24 mouse cellular contexts compared by ENCODE assay signal in genomic region chr14:99336598-99336997, GRCm38 (mm10). TPM values are rescaled to one million over a fixed set of nuclear protein-coding genes. Genes with fewer than 3 reads are reported as not detected.
DNase-seq lines count a peak whose midpoint lies in the region; ATAC-seq and TF ChIP-seq lines count a peak whose summit lies in the region.
"Had no signal": no experiment of that assay in that cellular context is flagged by ENCODE, and none has a peak within 500 bp of the region (broad histone marks: within the 10 kb centered on the region; RNA-seq: fewer than 3 reads in every experiment).

No protein-coding gene starts in this region.

- no peak for TF ChIP-seq EP300 in ES-Bruce4 (IDR thresholded peaks at IDR 0.05; ENCODE audit: insufficient read depth, low read depth, low read length)
- peak; percentile 40 for TF ChIP-seq EP300 in stomach, postnatal 0 days (optimal IDR thresholded peaks at IDR 0.05)

- no peak overlapping the region for H3K9ac ChIP-seq in ES-Bruce4 (ENCODE audit: low read depth, poor library complexity, severe bottlenecking)
- H3K9ac ChIP-seq in ES-E14 (ENCODE audit: insufficient read depth, low read depth, low read length, poor library complexity, severe bottlenecking) = no peak overlapping the region
- no peak overlapping the region for H3K9ac ChIP-seq in stomach, embryonic 15.5 days
- no peak overlapping the region for H3K9ac ChIP-seq in stomach, postnatal 0 days (ENCODE audit: low read length)
- H3K9ac ChIP-seq in heart, embryonic 11.5 days (ENCODE audit: low read depth, low read length) = no peak overlapping the region
- H3K9ac ChIP-seq: embryonic facial prominence, embryonic 13.5 days; embryonic facial prominence, embryonic 15.5 days; forebrain, embryonic 12.5 days had no signal

- H3K4me1 ChIP-seq in ES-Bruce4 (ENCODE audit: control insufficient read depth, insufficient read depth, low read length) (peaks cover 12% of the 10 kb centered on the region), ES-E14 (ENCODE audit: control insufficient read depth in 2 of 2, insufficient read depth in 2 of 2, low read length in 2 of 2, poor library complexity in 1 of 2) (peaks cover 15 to 16% of the 10 kb centered on the region in 2 experiments)
- H3K4me1 ChIP-seq in stomach, embryonic 15.5 days = no peaks in the 10 kb centered on the region; the same call in 1 of the 2 replicates
- H3K4me1 ChIP-seq in stomach, postnatal 0 days (replicated peaks; ENCODE audit: control insufficient read depth, insufficient read depth) = no peaks in the 10 kb centered on the region
- H3K4me1 ChIP-seq in heart, embryonic 11.5 days (ENCODE audit: control insufficient read depth, insufficient read depth, low read length) = no peaks in the 10 kb centered on the region
- H3K4me1 ChIP-seq: embryonic facial prominence, embryonic 13.5 days; embryonic facial prominence, embryonic 15.5 days had no signal

- H3K36me3 ChIP-seq in ES-Bruce4 (ENCODE audit: control insufficient read depth, insufficient read depth, low read length, poor library complexity, severe bottlenecking) = no peaks in the 10 kb centered on the region
- no peaks in the 10 kb centered on the region; the same call in 1 of the 2 replicates for H3K36me3 ChIP-seq in ES-E14 (ENCODE audit: control insufficient read depth, insufficient read depth, low read length, poor library complexity, severe bottlenecking)
- H3K36me3 ChIP-seq in stomach, embryonic 15.5 days = no peaks in the 10 kb centered on the region
- H3K36me3 ChIP-seq in stomach, postnatal 0 days (ENCODE audit: control insufficient read depth, insufficient read depth, low read length) = no peaks in the 10 kb centered on the region
- H3K36me3 ChIP-seq in heart, embryonic 11.5 days (ENCODE audit: control insufficient read depth, insufficient read depth, low read length) = no peaks in the 10 kb centered on the region
- H3K36me3 ChIP-seq: embryonic facial prominence, embryonic 13.5 days; embryonic facial prominence, embryonic 15.5 days; forebrain, embryonic 10.5 days; forebrain, embryonic 12.5 days had no signal

- no peak for TF ChIP-seq CTCF in ES-Bruce4 (IDR thresholded peaks at IDR 0.05; ENCODE audit: low read depth, low read length)
- no peak; the same call in 1 of the 2 replicates for TF ChIP-seq CTCF in stomach, postnatal 0 days (IDR thresholded peaks at IDR 0.05; ENCODE audit: low read depth)

- 56% methylated on average over 3 of the region's 3 CpGs for WGBS in stomach, embryonic 15.5 days
- WGBS in stomach, postnatal 0 days = 49% methylated on average over 3 of the region's 3 CpGs
- WGBS in heart, embryonic 11.5 days (ENCODE audit: insufficient replicate concordance) = 83% methylated on average over 3 of the region's 3 CpGs

- peak; percentile 91 for ATAC-seq in stomach, embryonic 15.5 days (ENCODE audit: insufficient read depth, low FRiP score, low read depth)
- ATAC-seq in stomach, postnatal 0 days (ENCODE audit: low FRiP score, low TSS enrichment) = peak; percentile 81
- no peak for ATAC-seq in heart, embryonic 11.5 days (replicated peaks; ENCODE audit: insufficient number of reproducible peaks, low FRiP score, low TSS enrichment)
- ATAC-seq: forebrain, embryonic 14.5 days; forebrain, embryonic 16.5 days had no signal

- no peaks in the 10 kb centered on the region for H3K9me3 ChIP-seq in ES-Bruce4 (replicated peaks; ENCODE audit: control insufficient read depth, insufficient read depth, low read length, poor library complexity, severe bottlenecking)
- H3K9me3 ChIP-seq in ES-E14 (ENCODE audit: control insufficient read depth, insufficient read depth, low read depth, low read length) = no peaks in the 10 kb centered on the region
- no peaks in the 10 kb centered on the region for H3K9me3 ChIP-seq in stomach, embryonic 15.5 days
- H3K9me3 ChIP-seq in stomach, postnatal 0 days (ENCODE audit: control insufficient read depth, low read length) = no peaks in the 10 kb centered on the region
- H3K9me3 ChIP-seq in heart, embryonic 11.5 days (replicated peaks; ENCODE audit: control insufficient read depth, low read length) = no peaks in the 10 kb centered on the region
- H3K9me3 ChIP-seq: embryonic facial prominence, embryonic 13.5 days; embryonic facial prominence, embryonic 15.5 days; forebrain, embryonic 10.5 days; forebrain, embryonic 12.5 days had no signal

- H3K27ac ChIP-seq in ES-Bruce4 (ENCODE audit: insufficient read depth, low read length) (peak overlapping the region; percentile 20), ES-E14 (ENCODE audit: insufficient read depth, low read depth, low read length, poor library complexity, severe bottlenecking) (peak overlapping the region; percentile 86; the same call in 1 of the 2 replicates)
- H3K27ac ChIP-seq in stomach, embryonic 15.5 days = peak overlapping the region; percentile 85; the same call in 1 of the 2 replicates
- no peak overlapping the region for H3K27ac ChIP-seq in stomach, postnatal 0 days (replicated peaks)
- no peak overlapping the region for H3K27ac ChIP-seq in heart, embryonic 11.5 days (ENCODE audit: low read depth, low read length)
- H3K27ac ChIP-seq: embryonic facial prominence, embryonic 13.5 days; embryonic facial prominence, embryonic 15.5 days; forebrain, embryonic 10.5 days; forebrain, embryonic 12.5 days had no signal

- no peaks in the 10 kb centered on the region for H3K27me3 ChIP-seq in ES-Bruce4 (ENCODE audit: control insufficient read depth, insufficient read depth, low read length, poor library complexity, severe bottlenecking)
- no peaks in the 10 kb centered on the region for H3K27me3 ChIP-seq in stomach, embryonic 15.5 days (replicated peaks)
- H3K27me3 ChIP-seq in stomach, postnatal 0 days (ENCODE audit: control insufficient read depth, insufficient read depth, low read length) = no peaks in the 10 kb centered on the region
- H3K27me3 ChIP-seq in heart, embryonic 11.5 days (ENCODE audit: control insufficient read depth, insufficient read depth, low read length) = no peaks in the 10 kb centered on the region
- H3K27me3 ChIP-seq: embryonic facial prominence, embryonic 13.5 days; embryonic facial prominence, embryonic 15.5 days; forebrain, embryonic 12.5 days had no signal

- no peak for TF ChIP-seq POLR2A in ES-Bruce4 (IDR thresholded peaks at IDR 0.05; ENCODE audit: insufficient read depth, low read length)

- H3K4me2 ChIP-seq in stomach, embryonic 15.5 days = no peak overlapping the region
- no peak overlapping the region for H3K4me2 ChIP-seq in stomach, postnatal 0 days (replicated peaks; ENCODE audit: low read depth)
- H3K4me2 ChIP-seq in heart, embryonic 11.5 days = no peak overlapping the region
- H3K4me2 ChIP-seq: embryonic facial prominence, embryonic 13.5 days; embryonic facial prominence, embryonic 15.5 days; forebrain, embryonic 12.5 days had no signal

- in situ Hi-C loops in ES-E14 (cut with MboI; ENCODE audit: low sequenced_read_pairs in 2 of 2, unreplicated experiment in 2 of 2) = no loop called here

- no peak for DNase-seq in ES-E14 (ENCODE audit: low read depth, low spot score)
- DNase-seq in stomach, postnatal 0 days (ENCODE audit: low spot score) = no peak
- no peak for DNase-seq in kidney, adult 11 months
- no peak for DNase-seq in thymus, postnatal 14 days
- DNase-seq: adrenal gland, adult 2 months; adrenal gland, postnatal 10 days; adrenal gland, postnatal 25 days; cerebellum, adult 11 months; cerebellum, adult 18-20 months; cerebellum, adult 8-10 months; cerebellum, adult 9-11 months; cerebellum, postnatal 14 days; cerebellum, postnatal 36 days; embryo, embryonic 11 days had no signal

- H3K4me3 ChIP-seq in ES-Bruce4 (ENCODE audit: low read depth, low read length) (no peak overlapping the region), ES-E14 (ENCODE audit: insufficient read depth in 1 of 2, low read depth in 1 of 2, low read length in 2 of 2, poor library complexity in 1 of 2, severe bottlenecking in 1 of 2) (no peak overlapping the region)
- H3K4me3 ChIP-seq in stomach, embryonic 15.5 days (replicated peaks) = no peak overlapping the region
- no peak overlapping the region for H3K4me3 ChIP-seq in stomach, postnatal 0 days (ENCODE audit: low read depth, low read length)
- H3K4me3 ChIP-seq in heart, embryonic 11.5 days (ENCODE audit: low read depth, low read length) = no peak overlapping the region
- H3K4me3 ChIP-seq: embryonic facial prominence, embryonic 13.5 days; embryonic facial prominence, embryonic 15.5 days; erythroblast, embryonic 14.5 days; forebrain, embryonic 10.5 days; forebrain, embryonic 12.5 days had no signal

TF ChIP-seq in ES-E14, 5 proteins besides CTCF, POLR2A, EP300 and RAD21:
- no peak for TF ChIP-seq CHD2 (IDR thresholded peaks at IDR 0.05; ENCODE audit: low read depth, low read length)
- no peak for TF ChIP-seq ZC3H11A (IDR thresholded peaks at IDR 0.05; ENCODE audit: borderline replicate concordance, low read depth, low read length)
- no peak for TF ChIP-seq ZNF384 (IDR thresholded peaks at IDR 0.05; ENCODE audit: low read depth, low read length)
- no peak for TF ChIP-seq MAFK (IDR thresholded peaks at IDR 0.05; ENCODE audit: insufficient read depth, low read depth, low read length)
- no peak for TF ChIP-seq HCFC1 (IDR thresholded peaks at IDR 0.05; ENCODE audit: borderline replicate concordance, insufficient read depth, low read length)

RNA-seq across cellular contexts. Expression of gene Klf5, which starts 38.1 kb away (rescaled TPM):
- polyA plus RNA-seq in ES-Bruce4 (2011; ENCODE audit: insufficient read depth, insufficient read length, low read depth, missing spikeins) = 122 and 125 TPM in 2 replicates
- total RNA-seq in ES-E14 (2012; rRNA removed) = 23.2 and 34.7 TPM in 2 replicates
- polyA plus RNA-seq in stomach, embryonic 15.5 days (2015; fragmentation: Nextera tagmentation; extraction: Ambion mirVana) = 91.2 and 104 TPM in 2 replicates
- 101 and 112 TPM in 2 replicates for polyA plus RNA-seq in stomach, postnatal 0 days (2015; fragmentation: Nextera tagmentation; extraction: Ambion mirVana)
- 2.4 and 2.6 TPM in 2 replicates for polyA plus RNA-seq in heart, embryonic 11.5 days (2014; fragmentation: Nextera tagmentation; extraction: Ambion mirVana)

Comparison
In these comparisons a context has a peak if more than half of its experiments do, and no peak if none do; other contexts are left out.
1. H3K27ac ChIP-seq: peak in ES-Bruce4 (single experiment), ES-E14 (single experiment) and stomach, embryonic 15.5 days (single experiment); none in stomach, postnatal 0 days (single experiment) and heart, embryonic 11.5 days (single experiment).
2. RNA of gene Klf5, which starts 38.1 kb away (polyA plus RNA-seq): 122 to 125 TPM in ES-Bruce4, 91.2 to 104 TPM in stomach, embryonic 15.5 days and 101 to 112 TPM in stomach, postnatal 0 days; 2.4 to 2.6 TPM in heart, embryonic 11.5 days; every median in the first group is over 10 times any median in the second.